Mouse (Mus musculus) hindbrain, embryonic 14.5 days (tissue): ENCODE measurements around the gene Lrp11. TPM values are rescaled to one million over a fixed set of nuclear protein-coding genes. Genes with fewer than 3 reads are reported as not detected.

ENCODE experiments used
- ATAC-seq: fragments of 200-750 bp; cut with Nextera tagmentation; 2 replicates; pipeline ENCODE4 v1.8.0; 2017; ENCODE audit warnings: moderate number of reproducible peaks, mild to moderate bottlenecking, moderate TSS enrichment, moderate library complexity; ENCODE audit not compliant: low FRiP score
- DNase-seq: peaks from one replicate; pipeline ENCODE4 v3.0.0-alpha.2; 2015; ENCODE audit warnings: low spot score
- H3K27ac ChIP-seq: fragments of 300-500 bp; sonication (generic); 2 replicates; pipeline ENCODE4 v1.5.1; 2014; ENCODE audit warnings: mild to moderate bottlenecking, moderate library complexity
- H3K27me3 ChIP-seq: fragments of 300-500 bp; sonication (generic); 2 replicates; pipeline ENCODE4 v1.6.1; 2014; ENCODE audit warnings: mild to moderate bottlenecking, low read length, mixed read lengths; ENCODE audit not compliant: control insufficient read depth, insufficient read depth
- H3K36me3 ChIP-seq: fragments of 300-500 bp; sonication (generic); replicated peaks from 2 replicates; pipeline ENCODE4 v1.6.1; 2014; ENCODE audit not compliant: control insufficient read depth, insufficient read depth
- H3K4me1 ChIP-seq: fragments of 300-500 bp; sonication (generic); replicated peaks from 2 replicates; pipeline ENCODE4 v1.6.1; 2014; ENCODE audit warnings: antibody characterized with exemption, low read length, mixed read lengths; ENCODE audit not compliant: control insufficient read depth, insufficient read depth
- H3K4me2 ChIP-seq: fragments of 300-500 bp; sonication (generic); replicated peaks from 2 replicates; pipeline ENCODE4 v1.6.1; 2014; ENCODE audit warnings: mild to moderate bottlenecking, moderate library complexity
- H3K4me3 ChIP-seq: fragments of 300-500 bp; sonication (generic); replicated peaks from 2 replicates; pipeline ENCODE4 v1.5.1; 2014; ENCODE audit warnings: mild to moderate bottlenecking, low read length
- H3K9ac ChIP-seq: fragments of 300-500 bp; sonication (generic); 2 replicates; pipeline ENCODE4 v1.6.1; 2014
- H3K9me3 ChIP-seq: fragments of 300-500 bp; sonication (generic); 2 replicates; pipeline ENCODE4 v1.6.1; 2016; ENCODE audit warnings: low read length; ENCODE audit not compliant: control insufficient read depth
- WGBS: fragments of 180-500 bp; shearing (Covaris S2); extraction: QIAGEN DNeasy Blood & Tissue Kit; methylation state at CpG from one replicate; pipeline ENCODE4 v1.1.7; 2014; 5-methylcytosine and 5-hydroxymethylcytosine counted together
- polyA plus RNA-seq: library from polyadenylated mRNA; unstranded; fragments of >200 nt; fragmentation: Nextera tagmentation; extraction: Ambion mirVana; gene quantifications from 2 replicates; pipeline ENCODE4 v1.2.1, GENCODE M21; 2014

The Lrp11 gene
- polyA plus RNA-seq, 1 experiment from 2014 or later, result 40.5 TPM

GRCm38 (mm10) chr10:7645911-7646310 lies 56.3 kb downstream of the Lrp11 start:
- Histone ChIP-seq H3K4me2 (no peak overlapping the region), H3K27ac (no peak overlapping the region), H3K27me3 (no peaks in the 10 kb centered on the region), H3K36me3 (peaks cover 59% of the 10 kb centered on the region), H3K9me3 (no peaks in the 10 kb centered on the region), H3K4me1 (no peaks in the 10 kb centered on the region), H3K4me3 (no peak overlapping the region), H3K9ac (no peak overlapping the region)
- DNase-seq, result no peak
- 81% methylated on average over 2 of the region's 2 CpGs for WGBS
- no peak for ATAC-seq

GRCm38 (mm10) chr10:7649059-7649458 lies 59.5 kb downstream of the Lrp11 start:
- Histone ChIP-seq H3K9me3 (no peaks in the 10 kb centered on the region), H3K27ac (no peak overlapping the region), H3K4me1 (no peaks in the 10 kb centered on the region), H3K27me3 (no peaks in the 10 kb centered on the region), H3K4me3 (no peak overlapping the region), H3K36me3 (peaks cover 33% of the 10 kb centered on the region), H3K4me2 (no peak overlapping the region), H3K9ac (no peak overlapping the region)
- no peak for DNase-seq
- WGBS, result 83% methylated on average over 4 of the region's 4 CpGs
- no peak for ATAC-seq

- 95% methylated on average over 2 of the region's 2 CpGs for WGBS
- Histone ChIP-seq H3K4me3 (no peak overlapping the region), H3K27me3 (no peaks in the 10 kb centered on the region), H3K9ac (no peak overlapping the region), H3K36me3 (peaks cover 25% of the 10 kb centered on the region), H3K4me1 (no peaks in the 10 kb centered on the region), H3K27ac (no peak overlapping the region), H3K4me2 (no peak overlapping the region), H3K9me3 (no peaks in the 10 kb centered on the region)
- no peak for ATAC-seq
- DNase-seq, result no peak
Measured at GRCm38 (mm10) chr10:7651057-7651456, 61.5 kb downstream of the Lrp11 start.

- Histone ChIP-seq H3K27me3 (no peaks in the 10 kb centered on the region), H3K9ac (peak overlapping the region; percentile 92), H3K4me2 (peak overlapping the region; percentile 70), H3K9me3 (no peaks in the 10 kb centered on the region), H3K4me1 (peaks cover 8% of the 10 kb centered on the region), H3K4me3 (peak overlapping the region; percentile 65), H3K36me3 (no peaks in the 10 kb centered on the region), H3K27ac (peak overlapping the region; percentile 97)
- DNase-seq, result peak; percentile 61
- under 1% methylated on average over 44 of the region's 44 CpGs for WGBS
- peak; percentile 77 for ATAC-seq
Measured at GRCm38 (mm10) chr10:7662471-7663141, 73.0 kb downstream of the Lrp11 start.

- Histone ChIP-seq H3K4me2 (peak overlapping the region; percentile 70), H3K4me3 (peak overlapping the region; percentile 65), H3K36me3 (no peaks in the 10 kb centered on the region), H3K27me3 (no peaks in the 10 kb centered on the region), H3K27ac (peak overlapping the region; percentile 97), H3K9ac (peak overlapping the region; percentile 92), H3K9me3 (no peaks in the 10 kb centered on the region), H3K4me1 (peaks cover 15% of the 10 kb centered on the region)
- peak; percentile 92 for DNase-seq
- 1% methylated on average over 64 of the region's 64 CpGs for WGBS
- ATAC-seq, result peak; percentile 94
Measured at GRCm38 (mm10) chr10:7663159-7664026, 73.8 kb downstream of the Lrp11 start.

- peak overlapping the region; percentile 70 for H3K4me2 ChIP-seq
- H3K4me3 ChIP-seq, result peak overlapping the region; percentile 65
- no peaks in the 10 kb centered on the region for H3K36me3 ChIP-seq
- ATAC-seq (no peak), DNase-seq (no peak)
- WGBS, result 77% methylated on average over 6 of the region's 6 CpGs
- peak overlapping the region; percentile 92 for H3K9ac ChIP-seq
- peaks cover 15% of the 10 kb centered on the region for H3K4me1 ChIP-seq
- H3K9me3 ChIP-seq, result no peaks in the 10 kb centered on the region
- H3K27ac ChIP-seq, result peak overlapping the region; percentile 97
- H3K27me3 ChIP-seq, result no peaks in the 10 kb centered on the region
Measured at GRCm38 (mm10) chr10:7664027-7664526, 74.5 kb downstream of the Lrp11 start.

GRCm38 (mm10) chr10:7664889-7665288 lies 75.3 kb downstream of the Lrp11 start:
- no peak for DNase-seq
- no peak overlapping the region for H3K4me2 ChIP-seq
- no peaks in the 10 kb centered on the region for H3K27me3 ChIP-seq
- H3K9me3 ChIP-seq, result no peaks in the 10 kb centered on the region
- H3K36me3 ChIP-seq, result peaks cover 2% of the 10 kb centered on the region
- no peak overlapping the region for H3K9ac ChIP-seq
- no peak overlapping the region for H3K27ac ChIP-seq
- no peak overlapping the region for H3K4me3 ChIP-seq
- no peak for ATAC-seq
- WGBS, result 91% methylated on average over 1 of the region's 1 CpGs
- H3K4me1 ChIP-seq, result peaks cover 15% of the 10 kb centered on the region

GRCm38 (mm10) chr10:7667342-7667802 lies 77.8 kb downstream of the Lrp11 start, which contains the start of gene Nup43:
TSS of gene Nup43 (plus strand) at chr10:7667503.
- under 1% methylated on average over 24 of the region's 24 CpGs for WGBS
- Histone ChIP-seq H3K27me3 (no peaks in the 10 kb centered on the region), H3K4me2 (peak within 1 kb of the TSS; percentile 73), H3K36me3 (peaks cover 22% of the 10 kb centered on the region), H3K4me3 (peak within 1 kb of the TSS; percentile 84), H3K9ac (peak within 1 kb of the TSS; percentile 77), H3K9me3 (no peaks in the 10 kb centered on the region), H3K27ac (peak within 1 kb of the TSS; percentile 70; the same call in 1 of the 2 replicates), H3K4me1 (peaks cover 12% of the 10 kb centered on the region)
- DNase-seq (peak; percentile 95), ATAC-seq (peak; percentile 89)

- Histone ChIP-seq H3K27me3 (no peaks in the 10 kb centered on the region), H3K4me1 (no peaks in the 10 kb centered on the region; the same call in 1 of the 2 replicates), H3K4me2 (no peak overlapping the region), H3K9ac (no peak overlapping the region), H3K27ac (no peak overlapping the region), H3K4me3 (no peak overlapping the region), H3K9me3 (no peaks in the 10 kb centered on the region), H3K36me3 (peaks cover 66% of the 10 kb centered on the region)
- WGBS, result 65% methylated on average over 1 of the region's 1 CpGs
- ATAC-seq (peak; percentile 28; the same call in 1 of the 2 replicates), DNase-seq (no peak)
Measured at GRCm38 (mm10) chr10:7673673-7674072, 84.1 kb downstream of the Lrp11 start.
